Mouse (Mus musculus) thymus, postnatal 0 days (tissue): Measurements from ENCODE around the gene Uvssa. TPM values are rescaled to one million over a fixed set of nuclear protein-coding genes. Genes with fewer than 3 reads are reported as not detected.
A peak's percentile ranks its signal among the peaks of the same experiment; 100 is the strongest.
"Not testable (repeated sequence)": the region's sequence is repeated elsewhere in the genome, so short reads cannot be mapped to it uniquely, and the experiment has no call there.

Source experiments
- DNase-seq: peaks from one replicate; pipeline ENCODE4 v3.0.0-alpha.2; 2015; ENCODE audit warnings: low spot score
- polyA plus RNA-seq: library from polyadenylated mRNA; unstranded; fragments of >200 nt; fragmentation: Nextera tagmentation; extraction: Ambion mirVana; gene quantifications from 2 replicates; pipeline ENCODE4 v1.2.1, GENCODE M21; 2015

The Uvssa gene
- 7.2 and 10.4 TPM in 2 replicates for polyA plus RNA-seq

DNA sequence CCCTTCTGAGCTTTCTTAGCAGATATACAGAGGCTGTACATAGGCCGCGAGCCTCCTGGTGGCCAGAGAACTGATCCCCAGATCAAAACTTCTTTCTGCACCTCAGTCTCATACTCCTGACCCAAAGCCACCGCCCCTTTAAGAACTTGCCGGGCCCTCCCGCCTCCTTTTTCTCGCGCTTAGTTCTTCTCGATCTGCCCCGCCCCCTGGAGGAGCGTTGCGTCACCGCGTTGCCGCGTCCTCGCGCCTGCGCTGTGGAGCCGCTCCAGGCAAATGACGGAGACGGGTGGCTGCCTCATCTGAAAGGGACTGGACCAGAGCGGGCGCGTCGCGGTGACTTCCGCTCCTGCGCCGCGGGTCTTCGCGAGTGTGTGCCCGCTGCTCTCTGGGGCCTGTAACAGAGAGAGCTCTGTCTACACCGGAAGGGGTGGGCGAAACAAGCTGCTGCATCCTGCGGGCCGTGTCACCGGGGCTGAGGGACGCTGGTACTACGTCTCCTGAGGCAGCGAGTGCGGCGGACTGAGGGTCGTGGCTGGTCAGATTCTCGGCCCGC lies at the start of gene Uvssa:
Gene Uvssa, plus strand, starts transcription at position 248 of the 553 bp plus-strand sequence.
- DNase-seq, result peak; percentile 100

DNA sequence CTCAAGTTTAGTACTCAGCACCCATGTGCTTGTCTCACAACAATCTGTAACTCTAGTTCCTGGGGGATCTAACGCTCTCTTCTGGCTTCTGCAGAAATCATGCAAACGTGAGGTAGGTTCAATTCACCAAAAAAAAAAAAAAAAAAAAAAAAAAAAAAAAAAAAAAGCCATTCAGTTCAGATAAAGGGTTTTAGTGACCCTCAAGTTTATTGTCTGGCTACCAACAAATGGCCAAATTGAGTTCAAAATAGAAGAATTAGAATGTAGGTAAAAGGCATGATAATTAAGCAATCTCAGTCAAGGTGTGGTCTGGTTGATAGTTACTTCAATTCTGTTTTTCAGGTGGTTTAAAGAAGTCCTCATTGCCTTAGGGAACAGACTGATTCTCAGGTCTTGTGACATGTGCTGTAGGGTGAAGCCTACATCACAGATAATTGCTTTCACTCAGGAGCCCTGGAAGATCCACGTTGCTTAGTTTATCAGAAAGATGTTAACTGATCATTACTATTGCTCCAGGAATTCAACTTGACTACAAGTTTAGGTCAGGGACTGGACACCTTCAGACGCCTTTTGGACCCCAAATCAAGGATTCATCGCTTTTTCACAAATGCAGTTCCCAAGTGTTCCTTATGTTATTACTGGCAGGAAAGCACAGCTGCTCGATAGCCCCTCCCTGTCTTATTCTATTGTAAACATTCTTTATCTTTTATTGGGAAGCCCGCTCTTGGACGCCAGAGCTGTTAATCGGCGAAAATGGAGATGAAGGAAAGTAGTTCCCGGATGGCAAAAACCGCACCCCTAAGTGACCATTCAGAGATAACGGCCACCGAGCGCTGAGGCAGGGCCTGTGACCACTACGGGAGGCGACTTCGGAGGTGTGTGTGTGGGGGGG lies 43.7 kb upstream of the Uvssa start:
- DNase-seq, result peak; percentile 10

- peak; percentile 96 for DNase-seq
Observed at GRCm38 (mm10) chr5:33335273-33335976, 42.9 kb upstream of the Uvssa start, which contains the start of gene Maea. Gene Maea, plus strand, starts transcription at chr5:33335509.

- DNase-seq, result peak; percentile 38
Observed at GRCm38 (mm10) chr5:33335977-33336360, 42.4 kb upstream of the Uvssa start.

- no peak for DNase-seq
Observed at GRCm38 (mm10) chr5:33337206-33337605, 41.1 kb upstream of the Uvssa start.

DNA sequence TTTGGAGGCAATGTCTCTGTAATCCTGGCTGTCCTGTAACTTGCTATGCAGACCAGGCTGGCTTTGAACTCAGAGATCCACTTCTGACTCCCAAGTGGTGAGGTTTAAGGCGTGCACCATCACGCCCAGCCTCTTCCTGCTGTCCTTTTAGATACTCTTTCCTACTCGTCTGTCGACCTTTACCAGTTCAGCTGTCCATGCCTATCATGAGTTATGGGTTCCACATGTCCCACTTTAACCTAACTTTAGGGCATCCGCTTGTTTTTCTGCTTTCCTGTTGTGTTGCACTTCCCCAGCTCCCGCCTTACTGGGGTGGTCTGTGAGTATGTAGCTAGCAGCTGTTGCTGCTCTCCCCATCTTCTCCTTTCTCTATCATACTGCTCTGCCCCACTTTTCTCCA lies 37.2 kb upstream of the Uvssa start:
- DNase-seq, result no peak

DNA sequence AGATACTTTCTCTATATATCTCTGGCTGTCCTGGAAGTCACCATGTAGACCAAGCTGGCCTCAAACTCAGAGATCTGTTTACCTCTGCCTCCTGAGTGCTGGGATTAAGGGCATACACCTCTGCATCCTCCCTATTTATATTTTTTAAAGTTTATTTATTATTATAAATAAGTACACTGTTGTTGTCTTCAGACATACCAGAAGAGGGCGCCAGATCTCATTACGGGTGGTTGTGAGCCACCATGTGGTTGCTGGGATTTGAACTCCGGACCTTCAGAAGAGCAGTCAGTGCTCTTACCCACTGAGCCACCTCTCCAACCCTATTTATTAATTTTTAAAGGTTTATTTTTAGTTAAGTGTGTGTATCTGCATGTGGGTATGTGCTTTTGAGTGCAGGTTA lies 36.1 kb upstream of the Uvssa start:
- not testable (repeated sequence) for DNase-seq

- no peak for DNase-seq
Observed at GRCm38 (mm10) chr5:33342821-33343220, 35.5 kb upstream of the Uvssa start.

DNA sequence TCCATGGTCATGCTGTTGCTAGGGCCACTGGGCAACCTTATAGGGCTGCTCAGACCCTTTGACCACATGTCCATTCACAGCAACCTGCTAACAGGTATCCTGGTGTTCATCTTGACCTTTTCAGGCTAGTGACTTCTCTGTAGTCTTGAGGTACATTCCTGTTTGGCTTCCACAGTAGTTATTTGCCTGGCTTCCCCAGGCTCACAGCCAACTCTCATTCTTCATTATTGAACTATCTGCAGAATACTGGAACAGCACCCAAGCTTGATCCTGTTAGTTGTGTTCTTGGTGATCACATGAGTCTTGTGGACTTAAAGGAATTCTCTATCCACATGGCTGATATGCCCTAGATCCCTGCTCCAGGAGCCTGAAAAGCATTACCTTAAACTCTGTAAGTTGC lies 34.8 kb upstream of the Uvssa start:
- DNase-seq, result no peak

- DNase-seq, result no peak
Observed at GRCm38 (mm10) chr5:33344070-33344469, 34.3 kb upstream of the Uvssa start.

- no peak for DNase-seq
Observed at GRCm38 (mm10) chr5:33347620-33348019, 30.7 kb upstream of the Uvssa start.

DNA sequence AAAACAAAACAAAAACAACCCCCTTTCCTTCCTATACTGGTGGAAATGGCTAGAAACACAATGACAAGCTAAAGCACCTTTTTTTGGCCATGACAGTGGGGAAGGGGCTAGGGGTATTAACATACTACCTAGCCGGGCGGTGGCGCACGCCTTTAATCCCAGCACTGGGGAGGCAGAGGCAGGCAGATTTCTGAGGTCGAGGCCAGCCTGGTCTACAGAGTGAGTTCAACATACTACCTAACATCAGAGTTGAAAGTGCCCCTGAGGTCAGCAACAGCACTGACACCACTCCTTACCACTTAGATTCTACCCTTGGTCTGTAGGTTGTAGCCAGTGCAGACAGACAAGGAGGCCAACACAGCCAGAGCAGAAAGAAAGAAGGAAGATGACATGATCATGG lies 29.1 kb upstream of the Uvssa start:
- DNase-seq, result no peak

DNA sequence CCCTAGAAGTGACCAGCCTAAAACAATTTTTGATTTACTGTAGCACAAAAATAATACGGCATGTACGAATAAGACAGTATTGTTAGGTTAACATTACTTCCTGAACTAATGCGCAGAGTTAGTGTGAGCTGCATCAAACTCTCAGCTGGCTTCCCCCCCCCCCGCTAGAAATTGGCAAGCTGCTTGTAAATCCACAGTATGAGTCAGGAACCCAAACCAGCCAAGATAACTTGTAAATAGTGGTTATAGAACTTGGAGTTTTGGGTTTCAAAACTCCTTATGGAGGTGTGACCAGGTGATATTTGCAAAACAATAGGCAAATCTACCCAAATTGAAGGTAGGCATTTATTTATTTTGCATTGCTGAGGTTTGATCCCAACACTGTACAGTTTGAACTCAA lies 28.6 kb upstream of the Uvssa start:
- DNase-seq, result no peak

GRCm38 (mm10) chr5:33351556-33352272 lies 26.6 kb upstream of the Uvssa start:
- DNase-seq, result no peak

- no peak for DNase-seq
Observed at GRCm38 (mm10) chr5:33352273-33352645, 26.1 kb upstream of the Uvssa start.

GRCm38 (mm10) chr5:33353011-33353410 lies 25.3 kb upstream of the Uvssa start:
- no peak for DNase-seq

DNA sequence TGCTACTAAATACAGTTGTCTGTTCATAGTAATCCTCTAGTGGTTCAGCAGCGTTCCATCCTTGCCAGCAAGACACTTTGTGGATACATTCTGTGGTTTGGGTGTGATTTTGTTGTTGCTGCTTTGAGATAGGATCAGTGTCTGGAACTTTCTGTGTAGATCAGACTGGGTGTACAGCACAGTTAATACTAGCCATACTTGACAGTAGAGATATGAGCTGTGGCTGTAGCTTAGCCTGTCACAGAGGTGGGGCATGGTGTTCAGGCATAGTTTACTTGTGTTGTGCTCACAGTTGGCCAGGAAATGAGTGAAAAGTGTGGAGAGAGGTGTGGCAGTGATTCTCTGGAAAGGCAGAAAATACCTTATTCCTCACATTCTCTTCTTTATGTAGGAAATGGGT lies 20.9 kb upstream of the Uvssa start:
- no peak for DNase-seq

GRCm38 (mm10) chr5:33358467-33358866 lies 19.9 kb upstream of the Uvssa start:
- DNase-seq, result no peak

DNA sequence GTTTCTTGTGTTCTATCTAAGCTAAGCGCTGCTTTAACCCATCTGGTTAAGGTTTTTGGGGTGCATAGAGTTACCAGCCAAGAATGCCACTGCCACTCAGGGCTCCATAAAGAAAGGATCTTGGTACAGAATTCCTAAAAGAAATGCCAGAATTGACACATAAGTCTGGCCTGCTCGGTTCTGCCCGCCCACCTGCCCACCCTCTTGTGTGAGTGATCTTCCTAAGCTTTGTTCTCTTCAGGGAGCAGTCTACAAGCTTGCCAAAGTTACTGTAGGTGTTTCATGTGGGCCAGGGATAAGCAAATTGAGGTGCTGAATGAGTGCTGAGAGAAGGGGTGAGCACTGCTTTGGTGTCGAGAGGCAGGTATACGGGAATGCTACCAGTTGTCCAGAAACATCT lies 15.1 kb upstream of the Uvssa start:
- no peak for DNase-seq

- no peak for DNase-seq
Observed at GRCm38 (mm10) chr5:33368651-33369050, 9.7 kb upstream of the Uvssa start.

GRCm38 (mm10) chr5:33371137-33371536 lies 7.2 kb upstream of the Uvssa start:
- no peak for DNase-seq

- DNase-seq, result no peak
Observed at GRCm38 (mm10) chr5:33371668-33372067, 6.7 kb upstream of the Uvssa start.
